Mouse (Mus musculus): ENCODE results near the gene Tsfm. TPM values are rescaled to one million over a fixed set of nuclear protein-coding genes. Genes with fewer than 3 reads are reported as not detected.

The Tsfm gene
- total and polyA plus RNA-seq, 2 experiments from 2014 or later: 49.0 to 62.7 TPM

DNA sequence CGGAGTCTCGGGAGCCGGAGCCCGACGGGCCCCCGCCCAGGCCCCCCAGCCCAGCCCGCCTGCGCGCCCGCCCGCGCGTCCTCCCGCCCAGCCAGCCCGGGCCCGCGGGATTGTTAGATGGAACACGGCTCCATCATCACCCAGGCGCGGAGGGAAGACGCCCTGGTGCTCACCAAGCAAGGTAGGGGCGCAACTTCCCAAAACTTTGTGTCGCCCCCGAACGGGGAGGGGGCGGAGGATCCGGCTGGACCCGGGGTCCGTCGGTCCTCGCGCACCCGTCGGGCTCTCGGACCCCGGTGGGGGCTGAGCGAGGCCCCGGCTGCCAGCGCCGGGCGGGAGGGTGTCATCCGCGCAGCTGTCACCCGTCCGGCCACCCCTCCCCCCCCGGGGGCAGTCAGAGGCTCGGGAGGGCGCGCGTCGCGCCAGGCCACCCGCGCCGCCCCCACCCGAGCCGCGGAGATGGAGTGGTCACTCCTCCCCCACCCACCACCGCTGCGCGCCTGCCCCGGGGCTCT, 51.5 kb downstream of the Tsfm start:
- Histone ChIP-seq H3K27me3 (ENCODE audit: insufficient read depth, low read length) (no peaks in the 10 kb centered on the region), H3K4me2 (ENCODE audit: low read depth, low read length) (peak overlapping the region; percentile 91), H3K4me3 (ENCODE audit: low read length) (peak overlapping the region; percentile 98), H3K9ac (replicated peaks; ENCODE audit: low read length) (peak overlapping the region; percentile 96), H3K9me3 (ENCODE audit: low read length) (no peaks in the 10 kb centered on the region), H3K36me3 (ENCODE audit: insufficient read depth, low read length) (no peaks in the 10 kb centered on the region), H3K4me1 (ENCODE audit: insufficient read depth, low read length) (peaks cover 34% of the 10 kb centered on the region), H3K27ac (peak overlapping the region; percentile 99)
- TF ChIP-seq CTCF (IDR thresholded peaks at IDR 0.05; ENCODE audit: low read depth): no peak
- ATAC-seq (peak; percentile 28), DNase-seq (ENCODE audit: low spot score) (peak; percentile 57)
- WGBS: 3% methylated on average over 36 of the region's 62 CpGs

DNA sequence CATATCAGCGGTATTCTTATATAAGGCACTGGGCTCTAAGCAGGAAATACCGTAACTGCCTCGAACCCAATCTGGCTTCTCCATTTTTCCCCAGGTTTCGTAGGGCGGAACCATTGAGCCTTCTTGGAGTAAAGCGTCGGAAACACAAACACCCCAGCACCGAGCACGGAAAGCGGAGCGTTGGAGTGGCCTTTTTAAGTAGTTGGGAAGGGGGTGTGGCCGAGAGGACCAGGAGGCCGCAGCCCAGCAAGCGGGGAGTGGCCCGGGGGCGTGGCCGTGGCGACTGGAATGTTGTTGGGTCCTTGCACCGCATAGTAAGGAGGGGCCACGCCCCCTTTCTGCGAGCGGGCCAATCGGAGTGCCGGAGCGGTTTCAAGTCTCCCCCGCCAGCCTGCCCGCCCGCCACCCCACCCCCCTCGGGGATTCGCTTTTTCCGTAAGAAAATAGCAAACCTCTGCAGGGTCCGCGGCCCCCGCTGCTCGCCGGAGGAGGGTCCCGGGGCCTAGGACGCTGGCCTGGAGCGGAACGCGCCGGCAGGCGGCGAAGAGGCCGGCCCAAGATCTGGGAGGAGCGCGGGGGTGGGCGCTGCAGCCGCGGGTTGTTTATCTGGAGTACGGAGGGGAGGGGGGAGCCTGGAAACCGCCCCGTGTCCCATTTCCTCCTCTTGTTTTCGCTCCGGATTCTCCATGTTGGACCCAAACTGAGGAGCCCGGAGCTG, 52.2 kb downstream of the Tsfm start, which contains the start of gene Ctdsp2:
TSS of gene Ctdsp2 (plus strand) at position 441 of the 718 bp plus-strand sequence.
- H3K36me3 ChIP-seq (ENCODE audit: insufficient read depth, low read length): no peaks in the 10 kb centered on the region
- H3K4me3 ChIP-seq (ENCODE audit: low read length): peak within 1 kb of the TSS; percentile 98
- H3K4me2 ChIP-seq (ENCODE audit: low read depth, low read length): peak within 1 kb of the TSS; percentile 91
- 1% methylated on average over 49 of the region's 56 CpGs for WGBS
- no peaks in the 10 kb centered on the region for H3K27me3 ChIP-seq (ENCODE audit: insufficient read depth, low read length)
- ATAC-seq (peak; percentile 93), DNase-seq (ENCODE audit: low spot score) (peak; percentile 99)
- peak within 1 kb of the TSS; percentile 96 for H3K9ac ChIP-seq (replicated peaks; ENCODE audit: low read length)
- H3K9me3 ChIP-seq (ENCODE audit: low read length): no peaks in the 10 kb centered on the region
- peak; percentile 14; the same call in 1 of the 2 replicates for TF ChIP-seq CTCF (IDR thresholded peaks at IDR 0.05; ENCODE audit: low read depth)
- peak within 1 kb of the TSS; percentile 99 for H3K27ac ChIP-seq
- peaks cover 28% of the 10 kb centered on the region for H3K4me1 ChIP-seq (ENCODE audit: insufficient read depth, low read length)

GRCm38 (mm10) chr10:126977076-126977475, 53.6 kb downstream of the Tsfm start:
- Histone ChIP-seq H3K9me3 (ENCODE audit: low read length) (no peaks in the 10 kb centered on the region), H3K36me3 (ENCODE audit: insufficient read depth, low read length) (no peaks in the 10 kb centered on the region), H3K4me3 (ENCODE audit: low read length) (no peak overlapping the region), H3K4me2 (ENCODE audit: low read depth, low read length) (no peak overlapping the region), H3K9ac (replicated peaks; ENCODE audit: low read length) (no peak overlapping the region), H3K4me1 (ENCODE audit: insufficient read depth, low read length) (peaks cover 16% of the 10 kb centered on the region), H3K27me3 (ENCODE audit: insufficient read depth, low read length) (no peaks in the 10 kb centered on the region), H3K27ac (no peak overlapping the region)
- no peak for TF ChIP-seq CTCF (IDR thresholded peaks at IDR 0.05; ENCODE audit: low read depth)
- DNase-seq (ENCODE audit: low spot score): no peak
- ATAC-seq: no peak
- WGBS: 21% methylated on average over 4 of the region's 4 CpGs

DNA sequence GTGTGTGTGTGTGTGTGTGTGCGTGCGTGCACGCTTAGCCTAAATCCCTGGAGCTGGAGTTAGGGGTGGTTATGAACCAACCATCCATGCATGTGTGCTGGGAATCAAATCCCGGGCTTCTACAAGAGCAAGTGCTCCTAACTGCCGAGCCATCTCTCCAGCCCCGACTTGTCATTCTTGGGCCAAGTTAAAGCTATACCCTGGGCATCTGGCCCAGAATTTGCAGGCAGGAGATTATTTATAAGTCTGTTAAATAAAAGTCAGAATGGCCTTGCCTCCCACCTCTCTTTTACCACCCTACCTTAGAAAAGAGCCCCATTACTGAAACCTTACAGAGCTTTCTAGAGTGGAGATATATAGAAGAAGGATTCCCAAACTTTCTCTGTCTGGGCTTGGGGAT, 54.9 kb downstream of the Tsfm start:
- no peak overlapping the region for H3K4me3 ChIP-seq (ENCODE audit: low read length)
- no peak overlapping the region for H3K27ac ChIP-seq
- H3K4me2 ChIP-seq (ENCODE audit: low read depth, low read length): no peak overlapping the region
- H3K4me1 ChIP-seq (ENCODE audit: insufficient read depth, low read length): 0 out of 2 replicates have a peak, but pooled peaks cover 3% of the 10 kb centered on the region
- H3K27me3 ChIP-seq (ENCODE audit: insufficient read depth, low read length): no peaks in the 10 kb centered on the region
- WGBS: 71% methylated on average over 6 of the region's 6 CpGs
- no peaks in the 10 kb centered on the region for H3K36me3 ChIP-seq (ENCODE audit: insufficient read depth, low read length)
- no peak for TF ChIP-seq CTCF (IDR thresholded peaks at IDR 0.05; ENCODE audit: low read depth)
- ATAC-seq (no peak), DNase-seq (ENCODE audit: low spot score) (no peak)
- H3K9me3 ChIP-seq (ENCODE audit: low read length): no peaks in the 10 kb centered on the region
- H3K9ac ChIP-seq (replicated peaks; ENCODE audit: low read length): no peak overlapping the region

DNA sequence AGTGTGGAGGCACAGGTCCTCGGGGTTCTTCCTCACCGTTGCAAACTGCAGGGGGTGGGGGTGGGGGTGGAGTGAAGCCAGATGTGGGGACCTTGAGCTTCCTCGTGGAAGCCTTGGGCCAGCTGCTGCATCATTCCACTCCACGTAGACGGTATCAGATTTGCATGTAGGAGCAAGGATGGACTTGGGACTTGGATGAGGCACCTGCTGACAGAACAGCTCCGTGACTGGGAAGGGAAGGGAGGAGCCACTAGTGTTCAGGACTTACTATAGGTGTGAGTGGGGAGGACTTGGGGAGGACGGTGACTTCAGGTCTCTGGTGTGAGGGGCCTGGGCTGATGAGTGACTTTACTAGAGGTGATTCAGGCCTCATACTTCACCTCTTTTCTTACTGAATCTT, 57.7 kb downstream of the Tsfm start:
- Histone ChIP-seq H3K9me3 (ENCODE audit: low read length) (no peaks in the 10 kb centered on the region), H3K4me3 (ENCODE audit: low read length) (no peak overlapping the region), H3K27ac (no peak overlapping the region), H3K27me3 (ENCODE audit: insufficient read depth, low read length) (no peaks in the 10 kb centered on the region), H3K9ac (replicated peaks; ENCODE audit: low read length) (no peak overlapping the region), H3K4me2 (ENCODE audit: low read depth, low read length) (no peak overlapping the region), H3K4me1 (ENCODE audit: insufficient read depth, low read length) (no peaks in the 10 kb centered on the region), H3K36me3 (ENCODE audit: insufficient read depth, low read length) (no peaks in the 10 kb centered on the region)
- DNase-seq (ENCODE audit: low spot score): no peak
- WGBS: 29% methylated on average over 7 of the region's 7 CpGs
- TF ChIP-seq CTCF (IDR thresholded peaks at IDR 0.05; ENCODE audit: low read depth): no peak
- no peak for ATAC-seq

GRCm38 (mm10) chr10:126972051-126972725, 58.5 kb downstream of the Tsfm start:
- H3K4me3 ChIP-seq (ENCODE audit: low read length): no peak overlapping the region
- no peaks in the 10 kb centered on the region for H3K4me1 ChIP-seq (ENCODE audit: insufficient read depth, low read length)
- no peak overlapping the region for H3K9ac ChIP-seq (replicated peaks; ENCODE audit: low read length)
- H3K4me2 ChIP-seq (ENCODE audit: low read depth, low read length): no peak overlapping the region
- ATAC-seq: peak; percentile 52; the same call in 1 of the 2 replicates
- 19% methylated on average over 13 of the region's 13 CpGs for WGBS
- no peaks in the 10 kb centered on the region for H3K27me3 ChIP-seq (ENCODE audit: insufficient read depth, low read length)
- no peak for DNase-seq (ENCODE audit: low spot score)
- no peak for TF ChIP-seq CTCF (IDR thresholded peaks at IDR 0.05; ENCODE audit: low read depth)
- H3K27ac ChIP-seq: no peak overlapping the region
- H3K36me3 ChIP-seq (ENCODE audit: insufficient read depth, low read length): no peaks in the 10 kb centered on the region
- no peaks in the 10 kb centered on the region for H3K9me3 ChIP-seq (ENCODE audit: low read length)

Measured in hindbrain, postnatal 0 days (tissue).